Mouse (Mus musculus) CD4-positive naive resting alpha-beta T cell, adult 57 days (primary cell): Measurements from ENCODE around the gene Lsm5. TPM values are rescaled to one million over a fixed set of nuclear protein-coding genes. Genes with fewer than 3 reads are reported as not detected.

Source experiments
- total RNA-seq: library from RNA; stranded (reverse); gene quantifications from one replicate; pipeline ENCODE4 v1.2.4, GENCODE M21; 2023

Gene Lsm5
- 26.1 TPM for total RNA-seq

DNA sequence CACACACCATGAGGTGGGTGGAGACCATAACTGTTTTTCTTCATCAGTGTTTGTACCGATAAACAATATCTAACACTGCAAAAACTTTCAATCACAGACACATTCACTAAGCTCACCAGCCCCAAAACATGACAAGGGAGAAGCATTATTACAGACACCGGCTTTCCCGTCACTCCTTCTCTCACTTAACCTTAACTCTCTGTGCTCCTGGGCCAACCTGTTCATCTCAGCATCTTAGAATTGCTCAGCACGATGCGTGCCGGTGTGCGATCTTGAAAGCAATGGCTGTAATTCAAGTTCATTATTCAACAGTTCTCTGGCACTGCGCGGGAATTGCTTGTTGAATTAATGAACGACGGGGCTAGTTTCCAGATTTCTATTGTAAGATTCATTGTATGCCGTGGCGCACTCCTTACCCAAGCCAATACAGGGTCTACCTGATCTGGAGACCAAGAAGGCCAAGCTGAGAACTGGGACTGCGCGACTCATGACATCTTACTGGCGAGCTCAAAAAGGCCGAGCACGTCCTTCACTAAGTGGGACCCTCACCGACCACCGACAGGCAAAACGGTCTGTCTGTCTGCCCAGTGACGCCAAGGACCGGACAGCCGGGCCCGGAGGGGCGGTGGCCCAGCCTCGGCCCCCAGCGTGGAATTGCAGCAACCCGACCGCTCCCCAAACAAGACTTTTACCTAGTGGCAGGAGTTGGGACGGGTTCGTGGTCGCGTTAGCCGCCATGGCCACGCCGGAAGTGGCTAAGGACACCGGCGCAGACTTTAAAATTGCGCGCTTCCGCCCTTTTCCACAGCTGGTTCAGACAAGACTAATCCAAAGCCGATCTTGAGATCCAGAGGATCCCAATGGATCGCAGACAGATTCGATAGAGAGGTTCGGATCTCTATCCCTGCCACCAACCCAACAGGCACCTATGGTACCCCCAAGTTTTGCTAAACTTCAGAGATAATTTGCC lies at the start of gene Lsm5:
Gene Lsm5, minus strand, starts transcription at position 780 of the 970 bp plus-strand sequence.

DNA sequence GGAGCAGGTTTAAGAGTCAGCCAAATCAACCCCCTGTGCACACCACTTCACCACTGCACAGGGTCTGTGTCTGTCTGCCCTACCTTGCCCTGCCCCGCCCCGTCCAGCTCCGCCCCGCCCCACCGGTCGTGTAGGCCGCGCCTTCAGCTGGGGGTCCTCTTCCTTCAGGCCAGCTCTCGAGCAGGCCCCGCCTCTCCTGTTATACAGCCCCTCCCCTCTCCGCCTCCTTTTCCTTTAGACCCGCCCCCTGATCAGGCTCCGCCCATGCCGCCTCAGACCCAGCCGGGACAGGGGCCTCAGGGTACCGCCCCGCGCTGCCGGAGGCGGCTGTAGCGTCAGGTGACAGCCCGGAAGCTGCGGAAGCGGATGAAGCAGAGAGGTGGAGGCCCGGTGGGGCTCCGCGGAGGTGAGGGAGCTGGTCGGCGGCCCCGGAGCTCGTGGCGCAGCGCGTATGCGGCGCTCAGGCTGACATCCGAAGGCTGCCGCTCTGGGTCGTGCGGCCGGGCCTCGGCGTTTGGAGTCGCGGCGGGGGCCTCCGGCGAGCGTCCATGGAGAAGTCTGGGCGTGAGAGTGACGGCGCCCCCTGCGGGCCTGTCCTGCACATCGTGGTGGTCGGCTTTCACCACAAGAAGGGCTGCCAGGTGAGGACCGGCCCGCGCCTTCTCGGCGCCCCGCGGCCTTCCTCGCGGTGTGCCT lies 10.2 kb upstream of the Lsm5 start, which contains the start of gene Avl9:
Gene Avl9, plus strand, starts transcription at position 326 of the 696 bp plus-strand sequence.

Other genes with a start within 250 kb of the Lsm5 start
- gene Pde1c, start 135.6 kb downstream of the Lsm5 start, total RNA-seq, result 0.18 TPM
- gene Avl9, start 10.2 kb upstream of the Lsm5 start, total RNA-seq, result 118 TPM
- gene Kbtbd2, start 93.1 kb upstream of the Lsm5 start, total RNA-seq, result 96.4 TPM
- gene Fkbp9, start 127.3 kb upstream of the Lsm5 start, total RNA-seq, result 0.50 TPM
- 57.6 TPM for gene Nt5c3, start 219.2 kb upstream of the Lsm5 start, total RNA-seq
- gene Vmn1r4, start 219.3 kb upstream of the Lsm5 start, total RNA-seq, result 0.27 TPM